Mouse (Mus musculus) liver, embryonic 15.5 days (tissue): ENCODE data around the gene Ipo13. TPM values are rescaled to one million over a fixed set of nuclear protein-coding genes. Genes with fewer than 3 reads are reported as not detected.

Source experiments
- polyA plus RNA-seq: library from polyadenylated mRNA; unstranded; fragments of >200 nt; fragmentation: Nextera tagmentation; extraction: Ambion mirVana; gene quantifications from 2 replicates; pipeline ENCODE4 v1.2.1, GENCODE M21; 2015

Gene Ipo13
- polyA plus RNA-seq, 1 experiment from 2014 or later: 19.4 TPM

Other genes starting within 250 kb of the Ipo13 start
- gene Dmap1, start 232.7 kb downstream of the Ipo13 start, polyA plus RNA-seq: 17.6 and 19.1 TPM in 2 replicates
- gene Gm12845, start 190.6 kb downstream of the Ipo13 start, polyA plus RNA-seq: not detected in 2 replicates
- not detected in 2 replicates for gene Klf17, start 149.4 kb downstream of the Ipo13 start, polyA plus RNA-seq
- gene Slc6a9, start 80.5 kb downstream of the Ipo13 start, polyA plus RNA-seq: 56.1 and 56.4 TPM in 2 replicates
- 1.2 TPM in 2 replicates for gene Ccdc24, start 42.4 kb downstream of the Ipo13 start, polyA plus RNA-seq
- gene B4galt2, start 31.5 kb downstream of the Ipo13 start, polyA plus RNA-seq: 1.0 and 1.4 TPM in 2 replicates
- 168 and 195 TPM in 2 replicates for gene Atp6v0b, start 27.7 kb downstream of the Ipo13 start, polyA plus RNA-seq
- gene Dph2, start 23.0 kb downstream of the Ipo13 start, polyA plus RNA-seq: 5.9 and 6.9 TPM in 2 replicates
- gene Artn, start 14.8 kb upstream of the Ipo13 start, polyA plus RNA-seq: 2.3 and 2.9 TPM in 2 replicates
- gene St3gal3, start 219.9 kb upstream of the Ipo13 start, polyA plus RNA-seq: 2.0 and 2.2 TPM in 2 replicates